Mouse (Mus musculus): ENCODE measurements around the gene Atpaf1.

- TF ChIP-seq GATA1 (IDR thresholded peaks at IDR 0.05; ENCODE audit: low read length) (no peak), TAL1 (IDR thresholded peaks at IDR 0.05; ENCODE audit: low read length) (no peak)
These were observed 23.4 kb upstream of the Atpaf1 start for GRCm38 (mm10) chr4:115761206-115761605.

Measured in erythroblast, embryonic 14.5 days (primary cell).